Mouse (Mus musculus): ENCODE data around the gene Gtf2h1. TPM values are rescaled to one million over a fixed set of nuclear protein-coding genes. Genes with fewer than 3 reads are reported as not detected.

Gtf2h1 gene
- polyA plus RNA-seq, 1 experiment: 170 TPM

- no peak for TF ChIP-seq GATA1 (IDR thresholded peaks at IDR 0.05; ENCODE audit: low read length)
These were observed 45.1 kb downstream of the Gtf2h1 start, which contains the start of gene Ldha for GRCm38 (mm10) chr7:46840787-46841525. Ldha (plus strand) TSS chr7:46841475.

- TF ChIP-seq GATA1 (IDR thresholded peaks at IDR 0.05; ENCODE audit: low read length): no peak
These were observed 46.4 kb downstream of the Gtf2h1 start for GRCm38 (mm10) chr7:46842278-46842677.

- no peak for TF ChIP-seq GATA1 (IDR thresholded peaks at IDR 0.05; ENCODE audit: low read length)
These were observed 47.7 kb downstream of the Gtf2h1 start for GRCm38 (mm10) chr7:46843576-46843975.

- no peak for TF ChIP-seq GATA1 (IDR thresholded peaks at IDR 0.05; ENCODE audit: low read length)
These were observed 49.5 kb downstream of the Gtf2h1 start for GRCm38 (mm10) chr7:46845211-46845977.

- TF ChIP-seq GATA1 (IDR thresholded peaks at IDR 0.05; ENCODE audit: low read length): no peak
These were observed 50.1 kb downstream of the Gtf2h1 start for GRCm38 (mm10) chr7:46845978-46846485.

- TF ChIP-seq GATA1 (IDR thresholded peaks at IDR 0.05; ENCODE audit: low read length): no peak
These were observed 50.8 kb downstream of the Gtf2h1 start for GRCm38 (mm10) chr7:46846486-46847244.

- TF ChIP-seq GATA1 (IDR thresholded peaks at IDR 0.05; ENCODE audit: low read length): no peak
These were observed 53.4 kb downstream of the Gtf2h1 start for GRCm38 (mm10) chr7:46849287-46849686.

- TF ChIP-seq GATA1 (IDR thresholded peaks at IDR 0.05; ENCODE audit: low read length): no peak
These were observed 55.1 kb downstream of the Gtf2h1 start for GRCm38 (mm10) chr7:46851026-46851425.

- no peak for TF ChIP-seq GATA1 (IDR thresholded peaks at IDR 0.05; ENCODE audit: low read length)
These were observed 56.8 kb downstream of the Gtf2h1 start for GRCm38 (mm10) chr7:46852666-46853065.

GRCm38 (mm10) chr7:46853365-46853764, 57.5 kb downstream of the Gtf2h1 start:
- TF ChIP-seq GATA1 (IDR thresholded peaks at IDR 0.05; ENCODE audit: low read length): no peak

GRCm38 (mm10) chr7:46855866-46856560, 60.1 kb downstream of the Gtf2h1 start:
- TF ChIP-seq GATA1 (IDR thresholded peaks at IDR 0.05; ENCODE audit: low read length): no peak

GRCm38 (mm10) chr7:46857436-46857835, 61.5 kb downstream of the Gtf2h1 start:
- TF ChIP-seq GATA1 (IDR thresholded peaks at IDR 0.05; ENCODE audit: low read length): no peak

- no peak for TF ChIP-seq GATA1 (IDR thresholded peaks at IDR 0.05; ENCODE audit: low read length)
These were observed 63.1 kb downstream of the Gtf2h1 start for GRCm38 (mm10) chr7:46859031-46859430.

- TF ChIP-seq GATA1 (IDR thresholded peaks at IDR 0.05; ENCODE audit: low read length): no peak
These were observed 65.1 kb downstream of the Gtf2h1 start, which contains the start of gene Ldhc for GRCm38 (mm10) chr7:46860996-46861395. Ldhc (plus strand) TSS chr7:46861203.

- no peak for TF ChIP-seq GATA1 (IDR thresholded peaks at IDR 0.05; ENCODE audit: low read length)
These were observed 76.1 kb downstream of the Gtf2h1 start for GRCm38 (mm10) chr7:46871988-46872387.

Other genes with a start within 250 kb of the Gtf2h1 start
- 8.8 and 18.5 TPM in 2 replicates for gene Sergef, start 156.3 kb upstream of the Gtf2h1 start, polyA plus RNA-seq (2012)
- gene Tph1, start 123.6 kb upstream of the Gtf2h1 start, polyA plus RNA-seq (2012): 0.37 and 0.60 TPM in 2 replicates
- 4.4 and 5.2 TPM in 2 replicates for gene Saal1, start 85.4 kb upstream of the Gtf2h1 start, polyA plus RNA-seq (2012)
- gene Saa3, start 80.4 kb upstream of the Gtf2h1 start, polyA plus RNA-seq (2012): not detected in 2 replicates
- not detected in 2 replicates for gene Saa4, start 63.5 kb upstream of the Gtf2h1 start, polyA plus RNA-seq (2012)
- not detected in 2 replicates for gene Saa1, start 53.1 kb upstream of the Gtf2h1 start, polyA plus RNA-seq (2012)
- gene Saa2, start 44.3 kb upstream of the Gtf2h1 start, polyA plus RNA-seq (2012): not detected in 2 replicates
- gene Hps5, start within 50 bp of the Gtf2h1 start, polyA plus RNA-seq (2012): 3.4 and 4.2 TPM in 2 replicates
- gene Ldha, start 45.4 kb downstream of the Gtf2h1 start, polyA plus RNA-seq (2012): 2,468 and 3,111 TPM in 2 replicates
- gene Ldhc, start 65.1 kb downstream of the Gtf2h1 start, polyA plus RNA-seq (2012): not detected in 2 replicates
- 70.2 and 113 TPM in 2 replicates for gene Tsg101, start 123.9 kb downstream of the Gtf2h1 start, polyA plus RNA-seq (2012)
- gene Uevld, start 162.4 kb downstream of the Gtf2h1 start, polyA plus RNA-seq (2012): 0.25 and 0.26 TPM in 2 replicates
- not detected in 2 replicates for gene Gm9999, start 187.5 kb downstream of the Gtf2h1 start, polyA plus RNA-seq (2012)
- 11.8 and 14.1 TPM in 2 replicates for gene Spty2d1, start 212.3 kb downstream of the Gtf2h1 start, polyA plus RNA-seq (2012)

Measured in G1E-ER4 (cell line).